Mouse (Mus musculus): ENCODE measurements around the gene Tsc22d3.
"Not testable (repeated sequence)": the region's sequence is repeated elsewhere in the genome, so short reads cannot be mapped to it uniquely, and the experiment has no call there.

Gene Tsc22d3

DNA sequence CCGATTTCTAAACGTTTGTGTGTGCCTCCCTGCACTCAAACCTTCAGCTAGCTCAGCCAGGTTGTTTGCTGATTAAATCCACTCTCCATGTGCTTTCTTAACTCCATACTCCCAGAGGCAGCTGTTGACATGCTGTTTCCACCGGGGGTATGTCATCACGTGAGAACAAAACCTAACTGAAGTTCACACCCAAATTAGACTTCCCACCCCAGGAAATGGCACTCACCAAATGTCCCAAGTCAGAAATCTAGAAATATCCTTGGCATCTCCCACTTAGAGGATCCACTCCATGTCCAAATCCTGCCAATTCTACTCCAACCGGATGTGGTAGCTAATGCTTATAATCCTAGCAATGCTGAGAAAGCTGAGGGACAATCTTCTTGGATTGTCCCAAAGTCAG lies 100.2 kb downstream of the Tsc22d3 start:
- DNase-seq (ENCODE audit: low read depth), result no peak

DNA sequence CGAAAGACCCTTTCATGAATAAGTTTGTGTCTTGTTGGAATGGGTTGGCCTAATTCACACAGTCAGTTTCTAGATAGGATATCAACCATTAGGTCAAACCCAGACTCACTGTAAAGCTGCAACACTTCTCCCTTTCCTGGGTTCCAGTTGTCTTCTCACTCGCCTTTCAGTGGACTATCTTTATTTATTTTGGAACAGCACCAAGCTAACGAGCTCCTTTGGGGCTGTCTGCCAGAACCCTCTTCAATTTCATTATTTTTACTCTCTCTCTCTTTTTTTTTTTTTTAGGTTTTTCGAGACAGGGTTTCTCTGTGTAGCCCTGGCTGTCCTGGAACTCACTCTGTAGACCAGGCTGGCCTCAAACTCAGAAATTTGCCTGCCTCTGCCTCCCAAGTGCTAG lies 102.0 kb downstream of the Tsc22d3 start:
- not testable (repeated sequence) for DNase-seq (ENCODE audit: low read depth)

- DNase-seq (ENCODE audit: low read depth), result no peak
Observed at GRCm38 (mm10) chrX:140494170-140494569, 106.3 kb downstream of the Tsc22d3 start.

DNA sequence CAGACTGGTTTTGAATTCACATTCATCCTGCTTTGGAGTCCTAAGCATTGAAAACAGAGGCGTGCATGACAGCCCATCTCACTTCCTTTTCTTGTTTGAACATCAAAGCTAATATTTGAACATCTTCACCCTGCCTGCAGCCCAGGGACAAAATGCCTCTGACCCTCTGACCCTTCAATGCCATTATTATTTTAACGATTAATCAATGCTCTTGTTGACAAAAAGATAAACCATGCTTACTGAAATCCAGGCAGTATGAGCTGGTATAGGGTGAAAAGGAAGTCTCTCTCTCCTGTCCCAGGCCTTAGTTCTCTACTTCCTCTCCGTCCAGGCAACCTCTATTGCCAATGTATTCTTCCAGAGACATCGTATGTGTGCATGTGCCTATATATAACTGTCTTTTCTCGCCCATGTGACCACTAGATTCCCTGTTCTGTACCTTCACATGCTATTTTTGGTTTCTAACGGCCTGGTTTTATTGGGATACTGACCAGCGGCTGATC lies 106.9 kb downstream of the Tsc22d3 start:
- DNase-seq (ENCODE audit: low read depth), result no peak

DNA sequence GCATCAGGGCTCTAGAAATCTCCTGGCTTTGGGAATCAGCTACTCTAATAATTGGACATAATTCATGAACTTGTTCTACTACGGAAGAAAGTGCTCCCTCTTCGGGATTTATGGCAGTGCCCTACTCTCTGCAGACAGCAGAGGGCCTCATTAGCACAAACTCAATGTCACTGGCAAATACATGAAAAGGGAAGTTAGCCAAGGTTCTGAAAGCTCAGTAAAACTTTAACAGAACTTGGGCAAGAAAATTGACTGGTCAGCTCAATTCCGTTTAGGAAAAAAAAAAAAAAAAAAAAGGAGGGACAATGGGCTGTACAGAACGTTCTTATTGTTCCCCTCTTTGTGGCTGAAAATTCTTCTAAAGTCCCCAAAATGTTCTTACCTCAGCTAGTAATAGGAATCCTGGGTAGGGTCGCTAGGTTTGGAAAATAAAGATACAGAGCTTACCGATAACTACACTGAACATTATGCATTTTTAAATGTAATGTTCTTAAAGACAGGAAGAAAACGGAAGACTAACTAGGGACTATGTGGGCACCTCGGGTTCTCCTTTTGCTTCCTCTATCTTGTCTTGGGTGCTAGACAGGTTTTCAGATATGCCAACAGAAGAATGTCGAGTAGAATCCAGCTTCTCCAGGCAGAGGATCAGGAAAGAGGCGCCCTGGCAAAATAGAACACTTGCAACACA lies 108.4 kb downstream of the Tsc22d3 start:
- no peak for DNase-seq (ENCODE audit: low read depth)

DNA sequence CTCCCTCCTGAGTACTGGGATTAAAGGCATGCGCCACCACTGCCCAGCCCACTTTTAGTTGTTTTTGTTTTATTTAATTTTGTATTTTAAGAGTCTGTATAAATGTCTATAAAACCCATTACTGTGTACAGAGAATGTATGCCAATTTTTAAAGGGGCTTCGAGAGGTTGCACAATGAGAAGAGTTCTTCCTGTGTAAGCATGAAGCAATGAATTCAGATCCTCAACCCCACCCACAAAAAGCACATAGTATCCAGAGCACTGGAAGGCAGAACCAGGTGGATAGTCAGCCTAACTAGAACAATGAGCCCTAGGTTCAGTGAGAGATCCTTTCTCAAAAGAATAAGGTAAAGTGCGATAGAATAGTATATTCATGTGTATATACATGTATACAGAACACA lies 110.3 kb downstream of the Tsc22d3 start:
- no peak for DNase-seq (ENCODE audit: low read depth)
